Mouse (Mus musculus) hindbrain, embryonic 11.5 days (tissue): Measurements from ENCODE around the gene Apol6. TPM values are rescaled to one million over a fixed set of nuclear protein-coding genes. Genes with fewer than 3 reads are reported as not detected.

ENCODE experiments used
- ATAC-seq: fragments of 200-750 bp; cut with Nextera tagmentation; 2 replicates; pipeline ENCODE4 v1.8.0; 2017; ENCODE audit warnings: mild to moderate bottlenecking, moderate TSS enrichment, moderate library complexity; ENCODE audit not compliant: low FRiP score
- DNase-seq: peaks from one replicate; pipeline ENCODE4 v3.0.0-alpha.2; 2015; ENCODE audit warnings: low spot score
- H3K27ac ChIP-seq: fragments of 300-500 bp; sonication (generic); 2 replicates; pipeline ENCODE4 v1.5.1; 2014; ENCODE audit warnings: mild to moderate bottlenecking, low read depth, low read length
- H3K27me3 ChIP-seq: fragments of 300-500 bp; sonication (generic); 2 replicates; pipeline ENCODE4 v1.6.1; 2014; ENCODE audit warnings: mild to moderate bottlenecking, low read length, moderate library complexity, mixed read lengths; ENCODE audit not compliant: control insufficient read depth, insufficient read depth
- H3K36me3 ChIP-seq: fragments of 300-500 bp; sonication (generic); 2 replicates; pipeline ENCODE4 v1.6.1; 2014; ENCODE audit warnings: mild to moderate bottlenecking, low read length, moderate library complexity, mixed read lengths; ENCODE audit not compliant: control insufficient read depth, insufficient read depth
- H3K4me1 ChIP-seq: fragments of 300-500 bp; sonication (generic); replicated peaks from 2 replicates; pipeline ENCODE4 v1.6.1; 2014; ENCODE audit warnings: low read length, mixed read lengths; ENCODE audit not compliant: control insufficient read depth, insufficient read depth
- H3K4me2 ChIP-seq: fragments of 300-500 bp; sonication (generic); replicated peaks from 2 replicates; pipeline ENCODE4 v1.6.1; 2014; ENCODE audit warnings: mild to moderate bottlenecking, low read depth, low read length
- H3K4me3 ChIP-seq: fragments of 300-500 bp; sonication (generic); 2 replicates; pipeline ENCODE4 v1.5.1; 2014; ENCODE audit warnings: low read depth, low read length
- H3K9ac ChIP-seq: fragments of 300-500 bp; sonication (generic); 2 replicates; pipeline ENCODE4 v1.6.1; 2014; ENCODE audit warnings: low read depth, low read length
- H3K9me3 ChIP-seq: fragments of 300-500 bp; sonication (generic); 2 replicates; pipeline ENCODE4 v1.6.1; 2016; ENCODE audit warnings: low read length; ENCODE audit not compliant: control insufficient read depth
- WGBS: fragments of 180-500 bp; shearing (Covaris S2); extraction: QIAGEN DNeasy Blood & Tissue Kit; methylation state at CpG from one replicate; pipeline ENCODE4 v1.1.7; 2014; 5-methylcytosine and 5-hydroxymethylcytosine counted together
- polyA plus RNA-seq: library from polyadenylated mRNA; unstranded; fragments of >200 nt; fragmentation: Nextera tagmentation; extraction: Ambion mirVana; gene quantifications from 2 replicates; pipeline ENCODE4 v1.2.1, GENCODE M21; 2014

Apol6 gene
- polyA plus RNA-seq, 1 experiment from 2014 or later, result not detected

DNA sequence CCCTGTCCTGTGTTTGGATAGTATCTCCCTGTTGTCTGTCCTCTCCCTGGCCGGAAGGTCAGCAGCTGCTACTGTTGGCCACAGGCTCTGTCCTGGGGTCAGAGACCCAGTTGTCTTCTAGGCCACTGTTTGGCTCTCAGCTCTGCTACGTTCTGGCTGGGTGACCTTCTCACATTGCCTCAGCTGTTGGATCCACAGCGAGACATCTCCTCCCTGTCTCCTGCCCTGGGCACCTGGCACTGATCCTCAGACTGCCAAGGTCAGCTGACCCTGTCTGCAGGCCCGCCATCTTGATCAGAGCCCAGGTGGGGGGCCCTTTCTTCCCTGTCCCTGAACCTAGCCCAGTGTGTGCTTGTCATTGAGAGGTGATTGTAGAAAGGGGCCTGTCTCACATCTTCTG, 29.5 kb upstream of the Apol6 start:
- 54% methylated on average over 4 of the region's 4 CpGs for WGBS

DNA sequence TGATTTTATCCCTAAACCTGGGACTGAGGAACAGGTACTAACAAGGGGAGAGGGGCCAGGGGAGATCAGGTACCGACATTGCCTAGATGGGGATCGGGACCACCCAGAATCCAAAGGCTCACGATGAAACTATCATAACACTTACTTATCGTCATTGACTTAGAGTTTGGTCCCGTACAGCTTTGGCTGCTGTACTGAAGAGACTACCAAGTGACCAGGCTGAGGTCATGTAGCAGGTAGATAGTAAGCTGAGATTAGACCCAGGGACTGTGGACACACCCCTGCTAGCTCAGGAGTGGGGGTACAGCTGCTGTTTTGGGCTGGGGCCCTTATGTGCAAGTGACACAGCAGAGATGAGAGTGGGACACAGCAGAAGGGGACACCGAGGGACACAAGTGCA, 28.0 kb upstream of the Apol6 start:
- no peak for DNase-seq
- Histone ChIP-seq H3K9me3 (no peaks in the 10 kb centered on the region), H3K4me1 (peaks cover 3% of the 10 kb centered on the region; the same call in 1 of the 2 replicates), H3K36me3 (no peaks in the 10 kb centered on the region), H3K4me2 (no peak overlapping the region), H3K27me3 (no peaks in the 10 kb centered on the region), H3K27ac (no peak overlapping the region), H3K9ac (no peak overlapping the region), H3K4me3 (no peak overlapping the region)
- 92% methylated on average over 6 of the region's 6 CpGs for WGBS
- ATAC-seq, result no peak

More for the DNA sequence above, 29.5 kb upstream of the Apol6 start:
- no peaks in the 10 kb centered on the region for H3K36me3 ChIP-seq
- no peak overlapping the region for H3K4me3 ChIP-seq
- ATAC-seq (no peak), DNase-seq (no peak)
- no peaks in the 10 kb centered on the region for H3K27me3 ChIP-seq
- H3K4me1 ChIP-seq, result peaks cover 3% of the 10 kb centered on the region; the same call in 1 of the 2 replicates
- no peak overlapping the region for H3K27ac ChIP-seq
- no peaks in the 10 kb centered on the region for H3K9me3 ChIP-seq
- no peak overlapping the region for H3K9ac ChIP-seq
- H3K4me2 ChIP-seq, result no peak overlapping the region

DNA sequence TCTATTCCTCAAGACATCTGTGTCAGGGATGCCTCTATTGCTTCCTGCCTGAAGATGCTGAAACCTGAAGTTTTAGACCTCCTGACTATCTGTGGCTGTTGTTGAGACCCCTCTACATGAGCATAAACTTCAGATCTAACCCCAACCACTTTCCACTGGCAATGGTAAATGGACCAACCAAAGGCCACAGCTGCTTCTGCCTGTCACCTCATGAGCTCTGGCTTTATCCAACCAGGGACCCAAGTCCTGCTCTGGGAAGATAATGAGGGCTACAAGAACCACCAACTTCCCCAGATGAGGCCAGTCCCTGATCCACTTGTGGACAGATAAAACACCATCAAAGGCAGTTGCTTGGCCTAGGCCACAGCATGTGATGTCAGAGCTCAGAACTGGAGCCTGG, 26.6 kb upstream of the Apol6 start:
- no peaks in the 10 kb centered on the region for H3K9me3 ChIP-seq
- ATAC-seq, result no peak

DNA sequence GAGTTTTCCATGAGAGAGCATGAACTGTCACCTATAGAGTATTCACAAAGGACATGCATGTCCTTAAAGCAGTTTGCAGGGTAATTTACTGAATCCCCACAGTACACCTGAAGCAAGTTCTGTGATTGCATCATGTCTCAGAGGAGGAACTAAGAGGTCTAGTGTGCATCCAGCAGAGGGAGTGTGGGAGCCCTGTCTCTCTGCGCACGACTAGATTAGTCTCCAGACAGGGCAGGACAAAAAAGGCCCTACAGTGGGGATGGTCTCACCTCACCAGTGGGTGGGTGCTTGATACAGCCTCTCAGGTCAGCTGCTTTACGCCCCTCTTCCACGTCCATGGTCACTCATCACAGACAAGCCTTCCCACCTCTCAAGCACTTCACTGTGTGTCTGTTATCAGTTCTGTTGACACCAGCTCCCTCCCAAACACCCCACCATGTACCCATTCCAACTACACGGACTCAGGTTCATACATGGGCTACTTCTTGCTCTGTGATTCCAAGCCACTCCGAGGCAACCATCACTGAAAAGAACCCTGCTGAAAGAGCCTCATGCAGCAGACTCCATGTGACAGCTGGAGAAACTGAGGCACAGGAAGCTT, 25.7 kb upstream of the Apol6 start:
- H3K9me3 ChIP-seq, result no peaks in the 10 kb centered on the region
- H3K9ac ChIP-seq, result no peak overlapping the region
- no peak overlapping the region for H3K4me2 ChIP-seq
- 68% methylated on average over 6 of the region's 6 CpGs for WGBS
- H3K4me1 ChIP-seq, result no peaks in the 10 kb centered on the region
- no peak for DNase-seq
- H3K27me3 ChIP-seq, result no peaks in the 10 kb centered on the region
- no peaks in the 10 kb centered on the region for H3K36me3 ChIP-seq
- no peak for ATAC-seq
- no peak overlapping the region for H3K4me3 ChIP-seq
- no peak overlapping the region for H3K27ac ChIP-seq

More for the DNA sequence above, 26.6 kb upstream of the Apol6 start:
- H3K27me3 ChIP-seq, result no peaks in the 10 kb centered on the region
- no peak overlapping the region for H3K9ac ChIP-seq
- H3K4me2 ChIP-seq, result no peak overlapping the region
- no peak overlapping the region for H3K27ac ChIP-seq
- H3K4me1 ChIP-seq, result peaks cover 3% of the 10 kb centered on the region; the same call in 1 of the 2 replicates
- no peak overlapping the region for H3K4me3 ChIP-seq
- no peak for DNase-seq
- H3K36me3 ChIP-seq, result no peaks in the 10 kb centered on the region

DNA sequence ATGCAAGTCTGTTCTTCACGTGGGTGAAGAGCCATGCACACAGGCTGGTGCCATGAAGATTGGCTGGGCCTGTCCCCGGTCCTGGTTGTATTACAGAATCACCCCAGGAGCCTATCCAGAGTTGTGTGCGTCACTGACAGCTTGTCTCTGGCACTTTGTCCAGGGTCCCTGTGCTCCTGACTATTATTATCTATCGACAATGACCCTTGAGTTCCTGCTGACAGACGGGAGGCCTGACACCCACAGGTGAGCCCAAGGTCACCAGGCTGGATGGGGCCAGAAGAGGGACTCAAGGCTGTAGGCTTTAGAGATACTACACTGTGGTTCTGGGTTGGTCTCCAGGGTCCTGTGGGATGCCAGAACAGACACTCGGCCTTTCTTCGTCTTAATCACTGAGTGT, 25.0 kb upstream of the Apol6 start:
- H3K4me3 ChIP-seq, result no peak overlapping the region
- WGBS, result 86% methylated on average over 7 of the region's 7 CpGs
- H3K9me3 ChIP-seq, result no peaks in the 10 kb centered on the region
- H3K9ac ChIP-seq, result no peak overlapping the region
- no peaks in the 10 kb centered on the region for H3K4me1 ChIP-seq
- H3K36me3 ChIP-seq, result no peaks in the 10 kb centered on the region
- no peak overlapping the region for H3K4me2 ChIP-seq
- ATAC-seq (no peak), DNase-seq (no peak)
- H3K27ac ChIP-seq, result no peak overlapping the region
- no peaks in the 10 kb centered on the region for H3K27me3 ChIP-seq

DNA sequence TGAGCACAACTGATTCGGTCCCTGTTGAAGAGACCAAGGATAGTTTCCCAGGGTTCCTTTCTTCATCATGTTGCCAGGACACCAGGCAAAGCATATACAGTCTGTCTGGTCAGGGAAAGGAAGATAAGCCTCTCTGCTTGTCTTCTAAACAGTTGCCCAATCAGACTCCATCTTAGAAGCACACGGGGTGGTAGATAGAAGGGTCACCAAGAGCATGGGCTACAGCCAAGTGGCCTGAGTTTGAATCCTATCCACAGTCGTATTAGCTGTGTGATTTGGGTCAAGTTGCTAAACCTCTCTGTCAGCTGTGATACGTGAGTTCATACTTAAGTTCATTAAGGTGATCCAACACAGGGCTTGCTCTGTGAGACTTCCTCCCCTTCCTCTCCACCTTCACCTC, 24.4 kb upstream of the Apol6 start:
- 90% methylated on average over 4 of the region's 4 CpGs for whole genome bisulfite sequencing
- Histone ChIP-seq H3K27ac (no peak overlapping the region), H3K4me1 (no peaks in the 10 kb centered on the region), H3K36me3 (no peaks in the 10 kb centered on the region), H3K27me3 (no peaks in the 10 kb centered on the region), H3K4me3 (no peak overlapping the region), H3K9me3 (no peaks in the 10 kb centered on the region), H3K4me2 (no peak overlapping the region), H3K9ac (no peak overlapping the region)
- DNase-seq (no peak), ATAC-seq (no peak)

DNA sequence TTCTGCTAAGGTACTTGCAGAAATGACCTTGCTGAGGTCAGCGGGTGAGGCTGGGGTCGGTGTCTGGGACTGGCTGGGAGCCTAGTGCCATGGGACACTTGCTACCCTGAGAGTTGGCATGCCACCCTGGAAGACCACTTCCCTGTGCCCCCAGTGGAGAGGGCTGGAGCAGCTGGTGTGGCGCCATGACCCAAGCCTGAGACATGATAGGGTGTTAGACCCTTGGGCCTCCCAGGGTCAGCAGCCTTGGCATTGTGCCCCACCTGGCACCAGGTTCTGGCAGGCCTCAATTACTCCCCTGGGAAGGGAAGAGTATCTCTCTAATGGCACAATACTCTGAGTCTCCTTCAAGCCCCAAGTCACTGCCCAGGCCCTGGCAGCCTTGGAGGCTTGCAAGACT, 23.5 kb upstream of the Apol6 start:
- DNase-seq (no peak), ATAC-seq (no peak)
- 87% methylated on average over 3 of the region's 3 CpGs for WGBS
- Histone ChIP-seq H3K4me1 (no peaks in the 10 kb centered on the region; the same call in 1 of the 2 replicates), H3K4me3 (no peak overlapping the region), H3K9ac (no peak overlapping the region), H3K27me3 (no peaks in the 10 kb centered on the region), H3K9me3 (no peaks in the 10 kb centered on the region), H3K27ac (no peak overlapping the region), H3K36me3 (no peaks in the 10 kb centered on the region), H3K4me2 (no peak overlapping the region)

DNA sequence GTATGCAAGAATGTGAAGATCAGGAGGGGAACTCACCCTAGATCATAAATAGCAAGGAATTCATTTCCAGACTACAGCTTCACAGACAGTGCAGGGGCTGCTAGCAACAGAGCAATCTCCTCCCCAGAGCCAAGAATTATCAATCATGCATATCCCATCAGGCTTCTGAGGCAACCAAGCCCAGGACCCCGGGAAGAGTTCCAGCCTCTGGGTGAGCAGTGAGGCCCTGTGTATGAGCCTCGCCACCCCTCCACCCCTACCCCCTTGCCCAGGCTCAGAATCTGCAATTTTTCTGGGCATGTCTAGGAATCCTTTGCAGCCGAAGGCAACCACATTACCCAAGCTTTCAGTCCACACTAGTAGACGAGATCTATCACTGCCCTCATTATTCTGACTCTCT, 22.7 kb upstream of the Apol6 start:
- DNase-seq (no peak), ATAC-seq (no peak)
- Histone ChIP-seq H3K4me1 (no peaks in the 10 kb centered on the region; the same call in 1 of the 2 replicates), H3K27ac (no peak overlapping the region), H3K9ac (no peak overlapping the region), H3K36me3 (no peaks in the 10 kb centered on the region), H3K4me2 (no peak overlapping the region), H3K27me3 (no peaks in the 10 kb centered on the region), H3K4me3 (no peak overlapping the region), H3K9me3 (no peaks in the 10 kb centered on the region)
- 92% methylated on average over 4 of the region's 4 CpGs for WGBS

DNA sequence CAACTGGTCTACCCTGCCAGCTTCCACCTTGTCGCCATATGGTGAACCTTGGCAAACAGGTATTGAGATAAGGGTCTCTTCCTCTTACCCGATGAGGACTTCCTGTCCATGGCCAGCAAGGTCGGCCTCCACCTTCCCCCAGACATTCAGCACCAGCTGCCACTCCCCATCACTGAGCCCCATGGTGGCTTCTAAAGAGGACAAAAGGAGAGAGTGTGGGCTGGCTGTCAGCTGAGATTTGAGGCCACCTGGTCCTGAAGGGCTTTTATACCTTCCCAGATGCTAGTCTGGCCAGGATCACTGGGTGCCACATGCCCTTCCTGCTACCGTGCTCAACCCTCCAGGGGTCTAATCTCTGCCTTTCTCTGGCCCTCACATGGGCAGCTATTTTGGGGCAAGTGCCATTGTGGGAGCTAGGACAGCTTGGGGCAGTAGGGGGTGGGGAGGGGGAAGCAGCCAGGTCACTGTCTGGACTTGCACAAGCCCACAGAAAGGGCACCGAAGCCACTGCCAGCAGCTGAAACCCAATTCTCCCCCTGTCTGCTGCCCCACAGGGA, 22.1 kb upstream of the Apol6 start:
- WGBS, result 83% methylated on average over 5 of the region's 5 CpGs
- ATAC-seq (no peak), DNase-seq (no peak)
- Histone ChIP-seq H3K36me3 (no peaks in the 10 kb centered on the region), H3K27ac (no peak overlapping the region), H3K4me2 (no peak overlapping the region), H3K9ac (no peak overlapping the region), H3K27me3 (no peaks in the 10 kb centered on the region), H3K9me3 (no peaks in the 10 kb centered on the region), H3K4me1 (no peaks in the 10 kb centered on the region; the same call in 1 of the 2 replicates), H3K4me3 (no peak overlapping the region)
